Comparison of ENCODE assay signal across 8 mouse cellular contexts in genomic region chr2:150787234-150787771, GRCm38 (mm10). TPM values are rescaled to one million over a fixed set of nuclear protein-coding genes. Genes with fewer than 3 reads are reported as not detected.
DNase-seq lines count a peak whose midpoint lies in the region; ATAC-seq lines count a peak whose summit lies in the region.

No protein-coding gene starts in this region.

- H3K27ac ChIP-seq in kidney, embryonic 14.5 days (ENCODE audit: low read depth, low read length), result peak overlapping the region; percentile 52; the same call in 1 of the 2 replicates
- peak overlapping the region; percentile 41; the same call in 1 of the 2 replicates for H3K27ac ChIP-seq in forebrain, embryonic 13.5 days

- H3K36me3 ChIP-seq in kidney, embryonic 14.5 days (ENCODE audit: control insufficient read depth, insufficient read depth, low read length), result peaks cover 8% of the 10 kb centered on the region; the same call in 1 of the 2 replicates
- H3K36me3 ChIP-seq in forebrain, embryonic 13.5 days (ENCODE audit: poor library complexity, severe bottlenecking), result peaks cover 8% of the 10 kb centered on the region; the same call in 1 of the 2 replicates

- peaks cover 23% of the 10 kb centered on the region for H3K4me1 ChIP-seq in kidney, embryonic 14.5 days (ENCODE audit: control insufficient read depth, insufficient read depth, low read length)
- peaks cover 27% of the 10 kb centered on the region for H3K4me1 ChIP-seq in forebrain, embryonic 13.5 days

- H3K9ac ChIP-seq in kidney, embryonic 14.5 days (ENCODE audit: low read depth, low read length), result peak overlapping the region; percentile 74
- peak overlapping the region; percentile 79 for H3K9ac ChIP-seq in forebrain, embryonic 13.5 days

- under 1% methylated on average over 23 of the region's 23 CpGs for WGBS in kidney, embryonic 14.5 days
- WGBS in forebrain, embryonic 13.5 days, result under 1% methylated on average over 23 of the region's 23 CpGs

- no peaks in the 10 kb centered on the region for H3K27me3 ChIP-seq in kidney, embryonic 14.5 days (ENCODE audit: control insufficient read depth, insufficient read depth, low read length)
- peaks cover 4% of the 10 kb centered on the region; the same call in 1 of the 2 replicates for H3K27me3 ChIP-seq in forebrain, embryonic 13.5 days

- peak overlapping the region; percentile 77 for H3K4me3 ChIP-seq in kidney, embryonic 14.5 days (ENCODE audit: low read length)
- H3K4me3 ChIP-seq in forebrain, embryonic 13.5 days, result peak overlapping the region; percentile 87

- ATAC-seq in kidney, embryonic 14.5 days (ENCODE audit: low FRiP score, low TSS enrichment), result peak; percentile 62
- ATAC-seq in forebrain, embryonic 13.5 days, result peak; percentile 50
- no peak for ATAC-seq in erythroid progenitor cell, adult 5-6 weeks (replicated peaks; ENCODE audit: low FRiP score, poor library complexity, severe bottlenecking)

- H3K9me3 ChIP-seq in kidney, embryonic 14.5 days (ENCODE audit: control insufficient read depth, low read length), result no peaks in the 10 kb centered on the region
- H3K9me3 ChIP-seq in forebrain, embryonic 13.5 days (replicated peaks), result no peaks in the 10 kb centered on the region

- no peak for DNase-seq in kidney, postnatal 25 days
- DNase-seq in MN1 (ENCODE audit: low spot score), result peak; percentile 23
- DNase-seq in kidney, postnatal 4 days, result peak; percentile 52 to 66
- DNase-seq in neural tube, embryonic 10.5 days (ENCODE audit: extremely low spot score, low spot score), result peak; percentile 61
- DNase-seq in spleen, postnatal 4 days (ENCODE audit: low spot score in 2 of 2), result no peak

- peak overlapping the region; percentile 80 for H3K4me2 ChIP-seq in kidney, embryonic 14.5 days (replicated peaks; ENCODE audit: low read depth, low read length)
- H3K4me2 ChIP-seq in forebrain, embryonic 13.5 days, result peak overlapping the region; percentile 74

RNA-seq across cellular contexts. Expression of gene Pygb, which starts 0.8 kb away (rescaled TPM):
- 35.3 and 57.8 TPM in 2 replicates for polyA plus RNA-seq in kidney, embryonic 14.5 days (2014; fragmentation: Nextera tagmentation; extraction: Ambion mirVana)
- polyA plus RNA-seq in forebrain, embryonic 13.5 days (2015; fragmentation: Nextera tagmentation; extraction: Ambion mirVana), result 81.0 and 84.5 TPM in 2 replicates
- total RNA-seq in erythroid progenitor cell, adult 5-6 weeks (2015; ENCODE audit: low replicate concordance), result 2.1 and 3.6 TPM in 2 replicates
- 3.6 and 7.3 TPM in 2 replicates for total RNA-seq in erythroid progenitor cell, adult 5-6 weeks (2017; ENCODE audit: low replicate concordance)

RNA-seq across cellular contexts. Expression of gene Entpd6, which starts 38.5 kb away (rescaled TPM):
- polyA plus RNA-seq in kidney, embryonic 14.5 days (2014; fragmentation: Nextera tagmentation; extraction: Ambion mirVana), result 17.5 and 27.9 TPM in 2 replicates
- polyA plus RNA-seq in forebrain, embryonic 13.5 days (2015; fragmentation: Nextera tagmentation; extraction: Ambion mirVana), result 30.9 and 37.3 TPM in 2 replicates
- total RNA-seq in erythroid progenitor cell, adult 5-6 weeks (2015; ENCODE audit: low replicate concordance), result 1.1 and 1.7 TPM in 2 replicates
- total RNA-seq in erythroid progenitor cell, adult 5-6 weeks (2017; ENCODE audit: low replicate concordance), result 1.7 TPM in 1 of 2 replicates, not detected in the other

Comparison
In these comparisons a context has a peak if more than half of its experiments do, and no peak if none do; other contexts are left out.
1. DNase-seq: peak in MN1 (single experiment), kidney, postnatal 4 days (2 of 2) and neural tube, embryonic 10.5 days (single experiment); none in kidney, postnatal 25 days (0 of 2) and spleen, postnatal 4 days (0 of 2).